Mouse (Mus musculus): ENCODE data around the gene Pced1b. TPM values are rescaled to one million over a fixed set of nuclear protein-coding genes. Genes with fewer than 3 reads are reported as not detected.
"Not testable (repeated sequence)": the region's sequence is repeated elsewhere in the genome, so short reads cannot be mapped to it uniquely, and the experiment has no call there.

The Pced1b gene
- polyA plus RNA-seq, 1 experiment from 2014 or later, result 4.2 TPM

DNA sequence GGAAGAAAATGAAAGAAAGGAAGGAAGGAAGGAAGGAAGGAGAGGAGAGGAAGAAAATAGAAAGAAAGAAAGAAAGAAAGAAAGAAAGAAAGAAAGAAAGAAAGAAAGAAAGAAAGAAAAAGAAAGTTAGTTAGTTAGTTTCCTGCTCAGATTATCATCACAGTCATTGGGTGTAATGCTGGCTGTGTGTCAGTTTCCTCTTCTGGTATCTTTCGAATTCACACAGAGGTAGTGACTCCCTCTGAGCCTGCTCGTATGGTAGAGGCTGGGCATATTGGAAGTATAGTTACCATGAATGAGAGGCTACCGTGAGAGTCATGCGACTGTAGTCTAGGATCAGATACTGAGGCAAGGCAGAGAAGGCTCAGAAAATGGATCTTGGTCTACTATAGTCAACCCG is 104.8 kb downstream of the Pced1b start:
- H3K9me3 ChIP-seq, result no peaks in the 10 kb centered on the region
- H3K4me1 ChIP-seq, result no peaks in the 10 kb centered on the region
- ATAC-seq (ENCODE audit: low FRiP score), result no peak
- no peak overlapping the region for H3K9ac ChIP-seq
- no peak overlapping the region for H3K4me3 ChIP-seq (replicated peaks)
- no peaks in the 10 kb centered on the region for H3K27me3 ChIP-seq
- H3K36me3 ChIP-seq (replicated peaks), result no peaks in the 10 kb centered on the region
- WGBS, result 90% methylated on average over 5 of the region's 5 CpGs
- no peak overlapping the region for H3K27ac ChIP-seq
- H3K4me2 ChIP-seq, result no peak overlapping the region

DNA sequence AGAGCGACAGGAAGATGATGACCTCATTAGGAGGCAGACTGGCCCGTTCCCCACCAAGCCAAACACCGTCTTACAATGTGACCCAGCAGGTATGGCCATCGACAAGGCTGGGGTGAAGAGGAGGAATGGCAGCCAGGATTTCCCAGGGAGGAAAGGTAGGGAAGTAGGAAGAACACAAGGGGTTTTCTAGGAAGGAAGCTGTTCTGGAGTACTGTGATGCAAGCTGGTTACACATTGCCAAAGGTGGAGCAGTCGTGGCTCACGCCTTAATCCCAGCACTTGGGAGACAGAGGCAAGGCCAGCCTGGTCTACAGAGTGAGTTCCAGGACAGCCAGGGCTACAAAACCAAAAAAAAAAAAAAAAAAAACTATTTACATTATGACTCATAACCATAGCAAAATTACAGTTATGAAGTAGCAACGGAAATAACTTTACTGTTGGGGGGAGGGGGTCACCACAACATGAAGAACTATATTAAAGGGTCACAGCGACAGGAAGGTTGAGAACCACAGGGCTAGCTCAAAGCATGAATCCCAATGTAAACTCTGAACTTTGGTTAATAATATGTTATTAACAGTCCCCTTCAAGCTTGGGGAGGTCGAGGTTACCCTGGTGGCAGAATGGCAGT is 108.9 kb downstream of the Pced1b start:
- Histone ChIP-seq H3K4me2 (no peak overlapping the region), H3K36me3 (replicated peaks) (no peaks in the 10 kb centered on the region), H3K27ac (no peak overlapping the region), H3K4me3 (replicated peaks) (no peak overlapping the region), H3K4me1 (no peaks in the 10 kb centered on the region), H3K27me3 (no peaks in the 10 kb centered on the region), H3K9ac (no peak overlapping the region), H3K9me3 (no peaks in the 10 kb centered on the region)
- WGBS, result 87% methylated on average over 9 of the region's 9 CpGs
- no peak for ATAC-seq (ENCODE audit: low FRiP score)

DNA sequence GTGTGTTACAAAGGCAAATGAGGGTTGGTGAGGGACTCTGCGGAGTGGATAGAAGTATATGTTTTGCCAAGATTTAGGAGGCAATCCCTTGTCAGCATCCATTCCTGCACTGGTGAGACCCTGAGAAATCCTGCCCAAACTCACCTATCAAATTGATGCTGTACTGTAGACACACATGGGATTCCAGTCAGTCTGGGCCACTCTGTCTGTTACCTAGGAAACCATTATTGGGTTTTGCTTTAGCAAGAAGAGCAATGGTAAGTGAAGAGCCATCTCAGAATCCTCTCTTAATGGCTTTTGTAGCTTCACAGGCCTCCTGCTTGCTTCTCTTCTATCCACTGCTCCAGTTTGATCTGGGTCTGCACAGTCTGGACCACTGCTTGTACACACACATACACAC is 110.1 kb downstream of the Pced1b start:
- no peak overlapping the region for H3K27ac ChIP-seq
- WGBS, result 87% methylated on average over 1 of the region's 1 CpGs

DNA sequence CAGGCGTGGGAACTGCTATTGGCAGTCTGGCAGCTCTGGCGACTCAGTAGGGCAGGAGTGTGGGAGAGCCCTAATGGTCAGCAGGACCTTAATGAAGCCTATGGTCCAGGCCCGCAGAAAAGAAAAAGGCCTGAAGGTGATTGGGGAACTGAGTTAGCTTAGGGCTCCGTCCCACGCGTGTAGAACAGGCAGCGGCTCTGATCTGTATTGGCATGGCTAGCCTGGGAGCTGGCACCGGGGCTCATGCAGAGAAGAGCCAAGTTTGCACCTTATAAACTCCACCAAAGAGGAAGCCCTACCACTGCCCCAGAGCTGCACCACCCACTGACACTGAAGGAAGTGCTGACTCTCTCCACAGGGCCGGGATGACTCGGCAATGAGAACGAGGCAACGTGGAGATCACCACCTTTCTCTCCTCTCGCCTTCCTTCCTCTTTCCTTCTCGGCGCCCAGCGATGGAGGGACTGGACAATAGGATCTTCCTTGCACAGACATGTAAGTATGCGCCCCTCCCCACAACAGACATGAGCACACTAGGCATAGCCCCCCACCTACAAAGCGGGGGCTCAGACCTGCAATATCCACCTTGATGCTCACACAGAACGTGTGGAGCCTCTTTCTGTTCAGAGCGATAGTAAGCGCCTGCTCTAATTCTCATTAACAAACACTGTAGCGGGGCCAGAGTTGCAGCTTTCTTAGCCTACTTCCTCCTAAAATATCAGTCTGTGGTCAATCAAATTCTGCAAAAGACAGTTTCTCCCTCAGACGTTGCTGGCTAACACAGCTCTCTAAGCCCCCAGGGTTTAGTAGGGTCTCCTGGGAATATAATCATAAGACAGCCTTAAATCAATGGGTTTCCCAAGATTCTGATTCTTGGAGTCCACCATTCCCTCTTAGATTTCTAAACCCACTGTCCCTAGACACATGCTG is 114.2 kb downstream of the Pced1b start:
- 86% methylated on average over 23 of the region's 23 CpGs for WGBS
- no peaks in the 10 kb centered on the region for H3K27me3 ChIP-seq
- no peak overlapping the region for H3K4me2 ChIP-seq
- H3K9ac ChIP-seq, result no peak overlapping the region
- no peaks in the 10 kb centered on the region for H3K9me3 ChIP-seq
- H3K27ac ChIP-seq, result no peak overlapping the region
- H3K4me3 ChIP-seq (replicated peaks), result no peak overlapping the region
- no peaks in the 10 kb centered on the region for H3K36me3 ChIP-seq (replicated peaks)
- no peak for ATAC-seq (ENCODE audit: low FRiP score)
- no peaks in the 10 kb centered on the region for H3K4me1 ChIP-seq

More for the DNA sequence above, 110.1 kb downstream of the Pced1b start:
- ATAC-seq (ENCODE audit: low FRiP score), result no peak
- no peak overlapping the region for H3K9ac ChIP-seq
- H3K4me3 ChIP-seq (replicated peaks), result no peak overlapping the region
- H3K9me3 ChIP-seq, result no peaks in the 10 kb centered on the region
- no peaks in the 10 kb centered on the region for H3K36me3 ChIP-seq (replicated peaks)
- H3K4me1 ChIP-seq, result no peaks in the 10 kb centered on the region
- H3K4me2 ChIP-seq, result no peak overlapping the region
- no peaks in the 10 kb centered on the region for H3K27me3 ChIP-seq

DNA sequence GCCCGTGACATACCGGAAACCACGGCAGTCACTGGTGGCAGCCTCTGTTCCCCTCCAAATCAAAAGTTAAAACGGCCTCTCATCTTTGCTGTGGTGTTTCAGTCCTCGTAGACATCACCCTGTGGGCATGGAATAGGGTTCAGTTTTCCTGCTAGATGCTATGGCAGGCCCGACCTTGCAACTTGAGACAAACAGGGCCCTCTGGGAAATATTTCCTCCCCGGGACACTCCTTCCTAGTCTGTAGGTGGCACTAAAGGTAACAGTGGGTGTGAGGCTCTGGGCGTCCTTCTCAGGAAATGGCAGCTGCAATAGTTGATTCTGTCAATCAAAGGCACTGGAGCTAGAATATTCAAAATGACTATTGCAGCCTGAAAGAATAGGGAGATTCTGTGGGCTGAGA is 114.9 kb downstream of the Pced1b start:
- Histone ChIP-seq H3K4me2 (no peak overlapping the region), H3K27me3 (no peaks in the 10 kb centered on the region), H3K9ac (no peak overlapping the region), H3K36me3 (replicated peaks) (no peaks in the 10 kb centered on the region), H3K4me3 (replicated peaks) (no peak overlapping the region), H3K27ac (no peak overlapping the region), H3K9me3 (no peaks in the 10 kb centered on the region), H3K4me1 (no peaks in the 10 kb centered on the region)
- no peak for ATAC-seq (ENCODE audit: low FRiP score)
- 80% methylated on average over 8 of the region's 8 CpGs for WGBS

DNA sequence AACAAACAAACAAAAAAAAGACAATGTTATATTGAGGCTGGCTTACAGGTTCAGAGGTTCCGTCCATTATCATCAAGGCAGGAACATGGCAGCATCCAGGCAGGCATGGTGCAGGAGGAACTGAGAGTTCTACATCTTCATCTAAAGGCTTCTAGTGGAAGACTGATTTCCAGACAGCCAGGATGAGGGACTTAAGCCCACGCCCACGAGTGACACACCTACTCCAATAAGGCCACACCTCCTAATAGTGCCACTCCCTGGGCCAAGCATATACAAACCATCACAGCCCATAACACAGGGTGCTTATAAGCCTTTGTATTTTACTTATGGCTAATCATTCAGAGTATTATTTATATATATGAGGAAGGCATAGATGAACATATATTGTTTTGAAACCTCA is 117.4 kb downstream of the Pced1b start:
- H3K4me1 ChIP-seq; H3K27ac ChIP-seq; H3K9ac ChIP-seq; H3K36me3 ChIP-seq (replicated peaks); H3K4me3 ChIP-seq (replicated peaks); H3K27me3 ChIP-seq; H3K9me3 ChIP-seq; H3K4me2 ChIP-seq; ATAC-seq (ENCODE audit: low FRiP score): not testable (repeated sequence)
- WGBS, result 85% methylated on average over 3 of the region's 3 CpGs

DNA sequence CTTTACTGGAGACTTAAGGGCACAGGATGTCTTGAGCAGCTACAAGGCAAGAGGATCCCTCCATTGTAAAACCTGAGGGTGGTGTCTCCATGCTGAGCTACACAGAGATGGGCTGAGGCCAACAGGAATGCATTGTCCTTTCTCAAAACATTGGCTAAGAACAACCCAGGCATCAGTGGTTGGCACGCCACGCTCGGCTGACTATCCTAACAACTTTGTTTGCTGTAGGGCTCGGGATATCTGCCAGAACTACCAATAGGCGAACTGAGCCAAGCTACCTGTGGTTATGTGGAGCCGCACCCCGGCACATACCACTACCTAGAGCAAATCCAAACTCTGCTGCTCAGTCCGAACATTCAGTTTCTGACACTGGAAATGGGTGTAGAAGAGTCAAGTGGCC is 118.1 kb downstream of the Pced1b start:
- Histone ChIP-seq H3K4me2 (no peak overlapping the region), H3K9me3 (no peaks in the 10 kb centered on the region), H3K27me3 (no peaks in the 10 kb centered on the region), H3K4me1 (no peaks in the 10 kb centered on the region), H3K9ac (no peak overlapping the region), H3K27ac (no peak overlapping the region), H3K36me3 (replicated peaks) (no peaks in the 10 kb centered on the region), H3K4me3 (replicated peaks) (no peak overlapping the region)
- ATAC-seq (ENCODE audit: low FRiP score), result no peak
- 93% methylated on average over 8 of the region's 8 CpGs for WGBS

DNA sequence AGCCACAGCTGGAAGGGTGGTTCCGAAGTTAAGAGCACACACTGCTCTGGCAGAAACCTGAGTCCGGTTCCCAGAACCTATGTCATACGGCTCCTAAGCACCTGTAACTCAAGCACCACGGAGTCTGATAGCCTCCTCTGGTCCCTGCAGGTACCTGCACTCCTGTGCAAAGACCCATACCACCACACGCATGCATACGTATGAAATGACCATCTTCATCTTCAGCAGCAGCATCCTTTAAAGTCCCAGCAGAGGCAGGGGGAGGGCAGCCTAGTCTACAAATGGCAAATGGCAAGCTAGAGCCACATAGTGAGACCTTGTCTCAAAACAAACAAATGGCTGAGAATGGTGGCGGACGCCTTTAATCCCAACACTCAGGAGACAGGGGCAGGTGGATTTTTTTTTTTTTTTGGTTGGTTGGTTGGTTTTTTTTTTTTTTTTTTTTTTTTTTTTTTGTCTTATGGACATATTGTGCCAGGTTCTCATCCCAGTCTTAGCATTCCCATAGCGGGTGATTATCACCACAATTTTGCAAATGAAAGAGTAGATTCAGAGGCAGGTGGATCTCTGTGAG is 121.2 kb downstream of the Pced1b start:
- no peak overlapping the region for H3K27ac ChIP-seq
- H3K4me2 ChIP-seq, result no peak overlapping the region
- H3K9ac ChIP-seq, result no peak overlapping the region
- 91% methylated on average over 9 of the region's 9 CpGs for WGBS
- H3K4me3 ChIP-seq (replicated peaks), result no peak overlapping the region
- H3K27me3 ChIP-seq, result no peaks in the 10 kb centered on the region
- 0 out of 2 replicates have a peak, but pooled peaks cover 4% of the 10 kb centered on the region for H3K4me1 ChIP-seq
- no peak for ATAC-seq (ENCODE audit: low FRiP score)
- H3K36me3 ChIP-seq (replicated peaks), result no peaks in the 10 kb centered on the region
- no peaks in the 10 kb centered on the region for H3K9me3 ChIP-seq

DNA sequence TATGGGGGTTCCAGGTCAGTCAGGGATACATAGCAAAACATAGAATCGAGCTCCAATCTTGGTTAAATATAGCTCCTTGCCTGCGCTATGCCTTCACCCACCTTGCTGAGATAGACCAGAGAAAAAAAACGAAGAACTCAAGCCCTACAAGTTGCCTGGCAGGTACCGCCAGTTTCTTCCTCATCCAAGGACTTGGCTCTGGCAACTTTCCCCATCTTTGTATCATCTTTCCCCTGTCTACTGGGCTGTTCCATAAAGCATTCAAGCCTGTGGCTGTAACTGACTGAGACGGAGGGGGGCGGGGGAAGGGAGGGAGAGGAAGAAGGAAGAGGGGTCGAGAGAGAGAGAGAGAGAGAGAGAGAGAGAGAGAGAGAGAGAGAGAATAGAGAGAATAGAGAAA is 121.7 kb downstream of the Pced1b start:
- no peaks in the 10 kb centered on the region for H3K36me3 ChIP-seq (replicated peaks)
- H3K4me2 ChIP-seq, result no peak overlapping the region
- WGBS, result 84% methylated on average over 7 of the region's 7 CpGs
- no peaks in the 10 kb centered on the region for H3K27me3 ChIP-seq
- H3K9me3 ChIP-seq, result no peaks in the 10 kb centered on the region
- no peak overlapping the region for H3K4me3 ChIP-seq (replicated peaks)
- H3K27ac ChIP-seq, result no peak overlapping the region
- no peak overlapping the region for H3K9ac ChIP-seq
- peaks cover 9% of the 10 kb centered on the region; the same call in 1 of the 2 replicates for H3K4me1 ChIP-seq
- ATAC-seq (ENCODE audit: low FRiP score), result no peak

DNA sequence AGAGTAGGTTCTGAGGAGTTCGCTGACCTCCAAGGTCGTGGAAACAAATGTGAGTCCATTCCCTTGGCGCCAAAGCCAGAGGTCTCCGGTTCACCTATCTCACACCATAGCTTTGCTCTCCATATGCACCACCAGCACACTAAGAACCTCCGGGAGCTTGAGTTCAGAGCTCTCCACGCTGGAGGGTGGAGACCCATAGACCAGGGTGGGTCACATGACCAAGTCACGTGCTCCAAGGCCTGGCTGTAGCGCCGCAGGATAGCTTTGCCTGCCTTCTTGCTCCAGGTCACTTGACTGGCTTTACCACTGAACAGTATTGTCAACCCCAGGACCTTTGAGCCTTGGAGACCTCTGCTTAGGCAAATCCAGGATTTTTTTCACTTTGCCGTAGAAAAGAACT is 122.2 kb downstream of the Pced1b start:
- ATAC-seq (ENCODE audit: low FRiP score), result no peak
- Histone ChIP-seq H3K36me3 (replicated peaks) (no peaks in the 10 kb centered on the region), H3K27me3 (no peaks in the 10 kb centered on the region), H3K4me1 (peaks cover 12% of the 10 kb centered on the region; the same call in 1 of the 2 replicates), H3K4me3 (replicated peaks) (no peak overlapping the region), H3K9ac (no peak overlapping the region), H3K9me3 (no peaks in the 10 kb centered on the region), H3K27ac (no peak overlapping the region), H3K4me2 (no peak overlapping the region)
- WGBS, result 90% methylated on average over 10 of the region's 10 CpGs

DNA sequence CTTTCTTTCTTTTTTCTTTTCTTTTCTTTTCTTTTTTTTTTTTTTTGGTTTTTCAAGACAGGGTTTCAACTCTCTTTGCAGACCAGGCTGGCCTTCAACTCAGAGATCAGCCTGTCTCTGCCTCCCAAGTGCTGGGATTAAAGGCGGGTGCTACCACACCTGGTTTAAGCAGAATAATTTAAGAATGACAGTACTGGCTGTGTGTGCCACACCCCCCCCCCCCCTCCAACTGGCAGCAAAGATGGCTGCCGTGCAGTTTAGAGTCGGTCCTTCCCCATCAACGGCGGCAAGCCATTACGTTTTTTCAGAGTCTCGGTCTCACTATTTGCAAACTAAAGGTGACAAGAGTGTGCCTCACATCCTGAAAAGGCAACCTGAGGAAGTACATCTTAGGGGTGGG is 124.0 kb downstream of the Pced1b start:
- Histone ChIP-seq H3K36me3 (replicated peaks) (no peaks in the 10 kb centered on the region), H3K27ac (no peak overlapping the region), H3K9me3 (no peaks in the 10 kb centered on the region), H3K4me1 (peaks cover 12% of the 10 kb centered on the region; the same call in 1 of the 2 replicates), H3K4me3 (replicated peaks) (no peak overlapping the region), H3K4me2 (no peak overlapping the region), H3K27me3 (no peaks in the 10 kb centered on the region), H3K9ac (no peak overlapping the region)
- 98% methylated on average over 7 of the region's 7 CpGs for WGBS
- ATAC-seq (ENCODE audit: low FRiP score), result no peak

DNA sequence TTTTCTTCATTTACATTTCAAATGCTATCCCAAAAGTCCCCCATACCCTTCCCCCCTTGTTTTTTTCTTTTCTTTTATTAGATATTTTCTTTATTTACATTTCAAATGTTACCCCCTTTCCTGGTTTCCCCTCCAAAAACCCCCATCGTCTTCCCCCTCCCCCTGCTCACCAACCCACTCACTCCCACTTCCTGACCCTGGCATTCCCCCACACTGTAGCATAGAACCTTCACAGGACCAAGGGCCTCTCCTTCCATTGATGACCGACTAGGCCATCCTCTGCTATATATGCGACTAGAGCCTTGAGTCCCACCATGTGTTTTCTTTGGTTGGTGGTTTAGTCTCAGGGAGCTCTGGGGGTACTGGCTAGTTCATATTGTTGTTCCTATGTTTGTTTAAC is 125.1 kb downstream of the Pced1b start:
- not testable (repeated sequence) for H3K9ac ChIP-seq; H3K36me3 ChIP-seq (replicated peaks); H3K4me3 ChIP-seq (replicated peaks); H3K27ac ChIP-seq; H3K9me3 ChIP-seq; ATAC-seq (ENCODE audit: low FRiP score); H3K4me2 ChIP-seq
- Histone ChIP-seq H3K27me3 (peaks cover 11% of the 10 kb centered on the region), H3K4me1 (peaks cover 13% of the 10 kb centered on the region; the same call in 1 of the 2 replicates)
- 53% methylated on average over 3 of the region's 3 CpGs for WGBS
